Mouse (Mus musculus) heart, postnatal 0 days (tissue): Measurements from ENCODE around the gene Catsper3.

Experiments used
- CTCF ChIP-seq: IDR thresholded peaks from 2 replicates; pipeline ENCODE4 v1.5.1; 2016; ENCODE audit warnings: antibody characterized with exemption, control low read depth, low read depth
- EP300 ChIP-seq: IDR thresholded peaks from 2 replicates; pipeline ENCODE4 v1.6.1; 2016; ENCODE audit warnings: antibody characterized with exemption, low read depth

DNA sequence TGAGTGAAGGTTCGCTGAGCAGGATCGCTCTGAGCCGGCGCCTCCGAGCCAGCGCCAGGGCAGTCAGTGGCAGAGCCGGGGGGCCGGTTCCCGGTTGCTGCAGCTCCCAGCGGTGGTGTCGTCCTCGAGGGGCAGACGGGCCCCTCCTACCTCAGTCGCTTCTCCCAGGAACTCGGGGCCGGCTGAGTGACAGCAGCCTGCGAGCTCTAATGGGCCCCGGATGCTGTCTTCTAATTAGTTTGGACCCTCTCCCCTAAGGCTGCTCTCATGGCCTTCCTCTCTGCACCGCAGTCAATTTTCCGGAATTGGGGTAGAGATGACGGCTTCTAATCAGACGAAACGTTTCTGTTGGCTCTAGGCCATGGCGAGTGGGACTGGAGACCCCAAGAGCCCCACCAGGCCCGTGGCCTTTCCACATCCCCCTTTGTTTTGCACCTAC, 47.4 kb downstream of the Catsper3 start:
- TF ChIP-seq CTCF: no peak
- TF ChIP-seq EP300: no peak
